ENCODE assay signal across 8 mouse cellular contexts in genomic region chr1:151344283-151345108, GRCm38 (mm10). TPM values are rescaled to one million over a fixed set of nuclear protein-coding genes. Genes with fewer than 3 reads are reported as not detected.
DNase-seq lines count a peak whose midpoint lies in the region; ATAC-seq lines count a peak whose summit lies in the region.

Ivns1abp (plus strand) TSS chr1:151344477.

- H3K27ac ChIP-seq in lung, embryonic 16.5 days (ENCODE audit: low read length) = peak within 1 kb of the TSS; percentile 92

- H3K4me1 ChIP-seq in lung, embryonic 16.5 days (replicated peaks; ENCODE audit: control insufficient read depth, insufficient read depth, low read length) = peaks cover 34% of the 10 kb centered on the region

- H3K9ac ChIP-seq in lung, embryonic 16.5 days (ENCODE audit: low read length) = peak within 1 kb of the TSS; percentile 89

- H3K4me2 ChIP-seq in lung, embryonic 16.5 days (ENCODE audit: low read depth, low read length) = peak within 1 kb of the TSS; percentile 79

- peak; percentile 89 for DNase-seq in MEL-GATA-1-ER (ENCODE audit: extremely low read depth, low read depth)
- peak; percentile 99 for DNase-seq in cerebellum, adult 8-10 months
- DNase-seq in forelimb bud, embryonic 11.5 days (ENCODE audit: low read depth, low spot score) = peak; percentile 97
- DNase-seq in layer of hippocampus, adult 9-10 months (ENCODE audit: low spot score) = peak; percentile 87
- DNase-seq in ovary, postnatal 10 days (ENCODE audit: low spot score) = peak; percentile 85
- DNase-seq in thymus, postnatal 10 days (ENCODE audit: low spot score in 2 of 2) = peak; percentile 98

- ATAC-seq in hematopoietic stem cell, adult 5-6 weeks (replicated peaks in 1 of 2; ENCODE audit: insufficient read depth in 1 of 2, low FRiP score in 2 of 2, low TSS enrichment in 1 of 2, low read depth in 1 of 2, poor library complexity in 2 of 2, severe bottlenecking in 2 of 2) = peak; percentile 83
- ATAC-seq in lung, embryonic 16.5 days (ENCODE audit: low read depth) = peak; percentile 91

- WGBS in lung, embryonic 16.5 days = under 1% methylated on average over 86 of the region's 104 CpGs

- H3K4me3 ChIP-seq in lung, embryonic 16.5 days (ENCODE audit: low read length) = peak within 1 kb of the TSS; percentile 93

- no peaks in the 10 kb centered on the region for H3K9me3 ChIP-seq in lung, embryonic 16.5 days (ENCODE audit: control insufficient read depth, low read length)

- no peaks in the 10 kb centered on the region for H3K36me3 ChIP-seq in lung, embryonic 16.5 days (ENCODE audit: control insufficient read depth, insufficient read depth, low read length)

- H3K27me3 ChIP-seq in lung, embryonic 16.5 days (ENCODE audit: control insufficient read depth, insufficient read depth, low read depth, low read length) = no peaks in the 10 kb centered on the region

RNA-seq across cellular contexts. Expression of gene Ivns1abp, which starts in this region (rescaled TPM):
- 556 and 557 TPM in 2 replicates for total RNA-seq in hematopoietic stem cell, adult 5-6 weeks (2017)
- 212 and 230 TPM in 2 replicates for polyA plus RNA-seq in lung, embryonic 16.5 days (2015; fragmentation: Nextera tagmentation; extraction: Ambion mirVana)

Comparison
In these comparisons a context has a peak if more than half of its experiments do, and no peak if none do; other contexts are left out.
1. Peak in every context shown above with its lines: DNase-seq, ATAC-seq, H3K4me3 ChIP-seq and H3K27ac ChIP-seq.